Mouse (Mus musculus) midbrain, embryonic 16.5 days (tissue): ENCODE data around the gene Calb2. TPM values are rescaled to one million over a fixed set of nuclear protein-coding genes. Genes with fewer than 3 reads are reported as not detected.

Source experiments
- ATAC-seq: fragments of 200-750 bp; cut with Nextera tagmentation; 2 replicates; pipeline ENCODE4 v1.8.0; 2017; ENCODE audit warnings: moderate TSS enrichment
- H3K27ac ChIP-seq: fragments of 300-500 bp; sonication (generic); 2 replicates; pipeline ENCODE4 v1.5.1; 2014; ENCODE audit warnings: mild to moderate bottlenecking, low read length, mixed read lengths
- H3K27me3 ChIP-seq: fragments of 300-500 bp; sonication (generic); 2 replicates; pipeline ENCODE4 v1.6.1; 2014; ENCODE audit warnings: low read depth, low read length, mixed read lengths; ENCODE audit not compliant: control insufficient read depth, insufficient read depth
- H3K36me3 ChIP-seq: fragments of 300-500 bp; sonication (generic); 2 replicates; pipeline ENCODE4 v1.6.1; 2014; ENCODE audit warnings: mild to moderate bottlenecking, low read length, moderate library complexity, mixed read lengths; ENCODE audit not compliant: control insufficient read depth, insufficient read depth
- H3K4me1 ChIP-seq: fragments of 300-500 bp; sonication (generic); 2 replicates; pipeline ENCODE4 v1.6.1; 2014; ENCODE audit warnings: mild to moderate bottlenecking, low read length, mixed read lengths; ENCODE audit not compliant: control insufficient read depth, insufficient read depth
- H3K4me2 ChIP-seq: fragments of 300-500 bp; sonication (generic); 2 replicates; pipeline ENCODE4 v1.6.1; 2014; ENCODE audit warnings: mild to moderate bottlenecking, low read length, mixed read lengths
- H3K4me3 ChIP-seq: fragments of 300-500 bp; sonication (generic); 2 replicates; pipeline ENCODE4 v1.5.1; 2014; ENCODE audit warnings: low read depth, mild to moderate bottlenecking, low read length, moderate library complexity, mixed read lengths
- H3K9ac ChIP-seq: fragments of 300-500 bp; sonication (generic); 2 replicates; pipeline ENCODE4 v1.6.1; 2014; ENCODE audit warnings: low read depth, low read length, mixed read lengths
- H3K9me3 ChIP-seq: fragments of 300-500 bp; sonication (generic); replicated peaks from 2 replicates; pipeline ENCODE4 v1.6.1; 2014; ENCODE audit warnings: mild to moderate bottlenecking, low read length, mixed read lengths; ENCODE audit not compliant: control insufficient read depth, poor library complexity, severe bottlenecking
- WGBS: fragments of 180-500 bp; shearing (Covaris S2); extraction: QIAGEN DNeasy Blood & Tissue Kit; methylation state at CpG from one replicate; pipeline ENCODE4 v1.1.7; 2014; 5-methylcytosine and 5-hydroxymethylcytosine counted together
- polyA plus RNA-seq: library from polyadenylated mRNA; unstranded; fragments of >200 nt; fragmentation: Nextera tagmentation; extraction: Ambion mirVana; gene quantifications from 2 replicates; pipeline ENCODE4 v1.2.1, GENCODE M21; 2015

The Calb2 gene
- 290 and 313 TPM in 2 replicates for polyA plus RNA-seq

GRCm38 (mm10) chr8:110168046-110168445 is at the start of gene Calb2:
TSS of gene Calb2 (minus strand) at chr8:110168210.
- Histone ChIP-seq H3K9me3 (no peaks in the 10 kb centered on the region), H3K4me1 (peaks cover 7% of the 10 kb centered on the region), H3K4me2 (peak within 1 kb of the TSS; percentile 69), H3K9ac (peak within 1 kb of the TSS; percentile 70), H3K27ac (no peak within 1 kb of the TSS), H3K27me3 (peaks cover 11% of the 10 kb centered on the region), H3K36me3 (no peaks in the 10 kb centered on the region), H3K4me3 (peak within 1 kb of the TSS; percentile 40)
- WGBS: under 1% methylated on average over 33 of the region's 33 CpGs
- ATAC-seq: peak; percentile 92

- Histone ChIP-seq H3K9me3 (no peaks in the 10 kb centered on the region), H3K27ac (peak overlapping the region; percentile 80), H3K4me1 (peaks cover 18% of the 10 kb centered on the region), H3K9ac (peak overlapping the region; percentile 63), H3K4me2 (peak overlapping the region; percentile 61), H3K36me3 (peaks cover 17% of the 10 kb centered on the region), H3K27me3 (no peaks in the 10 kb centered on the region), H3K4me3 (peak overlapping the region; percentile 74)
- ATAC-seq: peak; percentile 100
- WGBS: under 1% methylated on average over 43 of the region's 43 CpGs
Observed at GRCm38 (mm10) chr8:110217681-110218131, 49.7 kb upstream of the Calb2 start.

GRCm38 (mm10) chr8:110217198-110217597 is 49.2 kb upstream of the Calb2 start:
- H3K27me3 ChIP-seq: no peaks in the 10 kb centered on the region
- WGBS: 28% methylated on average over 5 of the region's 5 CpGs
- peak overlapping the region; percentile 61 for H3K4me2 ChIP-seq
- peaks cover 11% of the 10 kb centered on the region for H3K36me3 ChIP-seq
- H3K9ac ChIP-seq: peak overlapping the region; percentile 35
- H3K4me3 ChIP-seq: peak overlapping the region; percentile 74
- H3K27ac ChIP-seq: peak overlapping the region; percentile 80
- ATAC-seq: peak; percentile 59
- H3K9me3 ChIP-seq: no peaks in the 10 kb centered on the region
- peaks cover 18% of the 10 kb centered on the region for H3K4me1 ChIP-seq

- peaks cover 18% of the 10 kb centered on the region for H3K4me1 ChIP-seq
- no peaks in the 10 kb centered on the region for H3K9me3 ChIP-seq
- 81% methylated on average over 5 of the region's 5 CpGs for WGBS
- H3K36me3 ChIP-seq: peaks cover 2% of the 10 kb centered on the region
- H3K9ac ChIP-seq: no peak overlapping the region
- no peak for ATAC-seq
- H3K27me3 ChIP-seq: no peaks in the 10 kb centered on the region
- H3K4me2 ChIP-seq: no peak overlapping the region
- no peak overlapping the region for H3K27ac ChIP-seq
- H3K4me3 ChIP-seq: no peak overlapping the region
Observed at GRCm38 (mm10) chr8:110216253-110216652, 48.2 kb upstream of the Calb2 start.

GRCm38 (mm10) chr8:110215365-110215764 is 47.4 kb upstream of the Calb2 start, which contains the start of gene Cmtr2:
TSS of gene Cmtr2 (plus strand) at chr8:110215665.
- Histone ChIP-seq H3K27me3 (no peaks in the 10 kb centered on the region), H3K4me1 (peaks cover 18% of the 10 kb centered on the region), H3K36me3 (no peaks in the 10 kb centered on the region), H3K9ac (no peak within 1 kb of the TSS), H3K4me2 (no peak within 1 kb of the TSS), H3K27ac (no peak within 1 kb of the TSS), H3K4me3 (no peak within 1 kb of the TSS), H3K9me3 (no peaks in the 10 kb centered on the region)
- WGBS: 84% methylated on average over 7 of the region's 7 CpGs
- no peak for ATAC-seq

DNA sequence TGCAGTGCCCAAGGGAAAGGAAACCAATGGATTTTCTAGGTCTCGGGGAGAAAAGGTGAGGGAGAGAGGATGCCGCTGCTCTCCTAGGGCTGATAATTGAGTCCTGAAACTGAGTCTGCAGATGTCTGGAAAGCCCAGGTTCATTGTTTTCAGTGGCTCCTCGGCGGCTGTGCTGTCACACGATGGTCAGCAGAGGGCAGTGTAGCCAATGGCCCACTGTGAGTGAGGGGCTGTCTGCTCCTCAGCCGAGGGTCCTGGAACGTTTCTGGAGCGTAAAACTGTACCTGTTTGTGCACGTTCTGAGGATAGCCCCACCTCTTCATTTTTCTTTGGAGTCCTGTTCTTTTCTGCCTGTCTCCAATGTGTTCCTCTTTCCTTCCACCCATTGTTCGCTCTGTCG is 33.8 kb upstream of the Calb2 start:
- Histone ChIP-seq H3K27me3 (no peaks in the 10 kb centered on the region), H3K4me1 (0 out of 2 replicates have a peak, but pooled peaks cover 1% of the 10 kb centered on the region), H3K9ac (no peak overlapping the region), H3K36me3 (no peaks in the 10 kb centered on the region), H3K9me3 (no peaks in the 10 kb centered on the region), H3K4me3 (no peak overlapping the region), H3K27ac (no peak overlapping the region), H3K4me2 (no peak overlapping the region)
- WGBS: 22% methylated on average over 11 of the region's 11 CpGs
- no peak for ATAC-seq

DNA sequence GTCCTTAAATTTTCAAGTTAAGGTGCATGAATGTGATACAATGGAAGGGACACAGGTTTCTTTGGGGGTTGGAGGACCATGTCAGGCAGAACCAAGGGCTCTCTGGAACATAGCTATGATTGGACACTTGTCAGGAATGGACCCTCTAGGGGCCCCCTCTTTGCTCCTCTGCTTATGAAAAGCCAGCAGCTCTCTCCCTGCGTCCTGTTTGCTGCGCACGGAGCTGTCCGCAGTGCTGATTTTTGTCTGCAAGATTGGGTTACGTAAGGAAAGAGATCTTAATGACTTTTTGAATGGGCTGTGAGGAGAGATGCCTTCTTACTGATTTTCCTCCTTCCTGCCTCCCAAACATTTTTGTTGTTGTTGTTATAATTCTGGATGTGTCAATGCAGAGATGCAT is 28.7 kb upstream of the Calb2 start:
- Histone ChIP-seq H3K4me1 (0 out of 2 replicates have a peak, but pooled peaks cover 2% of the 10 kb centered on the region), H3K4me3 (no peak overlapping the region), H3K27me3 (no peaks in the 10 kb centered on the region), H3K9me3 (no peaks in the 10 kb centered on the region), H3K36me3 (no peaks in the 10 kb centered on the region), H3K27ac (no peak overlapping the region), H3K4me2 (no peak overlapping the region), H3K9ac (no peak overlapping the region)
- WGBS: 7% methylated on average over 5 of the region's 5 CpGs
- no peak for ATAC-seq

GRCm38 (mm10) chr8:110188961-110189750 is 21.1 kb upstream of the Calb2 start:
- Histone ChIP-seq H3K36me3 (no peaks in the 10 kb centered on the region), H3K4me3 (no peak overlapping the region), H3K4me2 (no peak overlapping the region), H3K27ac (peak overlapping the region; percentile 74), H3K27me3 (no peaks in the 10 kb centered on the region), H3K9me3 (no peaks in the 10 kb centered on the region), H3K4me1 (peaks cover 13% of the 10 kb centered on the region), H3K9ac (peak overlapping the region; percentile 31; the same call in 1 of the 2 replicates)
- WGBS: 18% methylated on average over 8 of the region's 8 CpGs
- ATAC-seq: peak; percentile 71

GRCm38 (mm10) chr8:110185538-110185937 is 17.5 kb upstream of the Calb2 start:
- H3K27me3 ChIP-seq: no peaks in the 10 kb centered on the region
- no peak overlapping the region for H3K4me3 ChIP-seq
- H3K4me1 ChIP-seq: peaks cover 29% of the 10 kb centered on the region
- H3K27ac ChIP-seq: no peak overlapping the region
- H3K4me2 ChIP-seq: no peak overlapping the region
- no peak overlapping the region for H3K9ac ChIP-seq
- no peaks in the 10 kb centered on the region for H3K36me3 ChIP-seq
- H3K9me3 ChIP-seq: no peaks in the 10 kb centered on the region
- no peak for ATAC-seq
- 88% methylated on average over 4 of the region's 4 CpGs for WGBS
